Mouse (Mus musculus) liver, adult 2 months (tissue): ENCODE data around the gene Cers1.

Source experiments
- CTCF ChIP-seq: fragments of 200-500 bp; IDR thresholded peaks from 2 replicates; pipeline ENCODE4 v1.5.1; 2011; ENCODE audit warnings: low read depth, low read length, control low read depth
- POLR2A ChIP-seq: fragments of 200-500 bp; IDR thresholded peaks from 2 replicates; pipeline ENCODE4 v1.6.1; 2011; ENCODE audit warnings: low read length, control low read depth; ENCODE audit not compliant: insufficient read depth; ENCODE audit errors: extremely low read depth

- TF ChIP-seq CTCF (no peak), POLR2A (no peak)
Measured at GRCm38 (mm10) chr8:70327512-70327911, 11.9 kb downstream of the Cers1 start.
